Mouse (Mus musculus) cerebellum, postnatal 36 days (tissue): Measurements from ENCODE around the gene Akap7.

Experiments
- DNase-seq, 2 experiments: peaks; one replicate each; pipeline ENCODE4 v3.0.0; 2021 to 2022; ENCODE audit warnings: mixed read lengths in 2 of 2

Gene Akap7

GRCm38 (mm10) chr10:25296657-25297369 lies 10.9 kb downstream of the Akap7 start:
- peak; percentile 76 to 84 for DNase-seq

GRCm38 (mm10) chr10:25296286-25296656 lies 11.4 kb downstream of the Akap7 start:
- peak; percentile 8 to 10 for DNase-seq

DNA sequence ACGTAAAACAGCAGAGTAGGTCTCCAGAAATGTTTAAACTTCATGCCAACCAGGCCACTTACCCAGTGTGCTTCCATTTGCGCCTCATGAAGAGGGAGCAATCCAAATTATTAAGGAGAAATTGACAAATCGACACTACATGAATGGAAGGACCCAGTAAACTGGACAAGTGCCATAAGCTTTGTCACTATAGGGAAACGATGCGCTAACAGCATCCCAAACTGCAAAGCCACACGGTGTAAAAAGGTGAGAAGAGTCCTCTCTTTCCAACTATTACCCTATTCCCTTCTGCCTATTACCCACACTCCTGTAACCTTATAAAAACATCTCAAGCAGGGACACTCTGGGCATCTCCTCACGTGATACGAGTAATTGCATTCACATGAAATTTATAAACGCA lies 11.8 kb downstream of the Akap7 start:
- DNase-seq: no peak

GRCm38 (mm10) chr10:25294999-25295398 lies 12.7 kb downstream of the Akap7 start:
- DNase-seq: no peak

- no peak for DNase-seq
These were observed 13.9 kb downstream of the Akap7 start for GRCm38 (mm10) chr10:25293796-25294195.

GRCm38 (mm10) chr10:25291053-25291452 lies 16.6 kb downstream of the Akap7 start:
- DNase-seq: no peak

DNA sequence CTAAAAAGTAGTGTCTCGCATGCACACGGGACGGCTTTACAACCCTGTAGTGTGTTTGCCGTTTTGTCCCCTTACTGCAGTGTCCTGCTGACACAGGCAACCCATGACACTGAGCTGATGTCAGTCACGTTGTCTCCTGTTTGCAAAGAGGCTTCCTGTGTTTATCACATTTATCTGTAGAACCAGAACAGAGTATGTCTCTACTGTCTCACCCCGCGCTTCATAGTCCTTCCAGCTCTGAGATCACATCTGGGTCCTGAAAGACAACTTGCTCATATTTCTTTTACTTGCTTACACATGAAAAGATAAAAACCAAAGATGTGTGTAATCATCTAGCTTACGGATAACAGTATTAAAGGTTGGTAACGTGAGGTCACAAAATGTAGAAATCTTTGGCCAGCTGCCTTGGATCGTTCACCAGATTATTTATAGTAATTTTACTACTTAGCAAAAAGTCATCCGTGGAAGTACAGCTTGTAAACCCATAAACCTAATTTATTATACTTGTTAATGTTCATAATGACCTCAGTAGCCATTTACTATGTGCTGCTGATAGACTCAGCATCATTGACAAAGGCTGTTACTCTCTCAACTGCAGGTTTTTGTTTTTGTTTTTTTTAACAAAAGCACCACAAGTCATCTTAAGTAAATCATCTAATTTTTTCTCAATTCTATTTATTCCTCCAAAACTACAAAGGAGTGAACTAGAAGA lies 22.4 kb downstream of the Akap7 start:
- DNase-seq: no peak

GRCm38 (mm10) chr10:25284427-25285099 lies 23.1 kb downstream of the Akap7 start:
- no peak for DNase-seq

DNA sequence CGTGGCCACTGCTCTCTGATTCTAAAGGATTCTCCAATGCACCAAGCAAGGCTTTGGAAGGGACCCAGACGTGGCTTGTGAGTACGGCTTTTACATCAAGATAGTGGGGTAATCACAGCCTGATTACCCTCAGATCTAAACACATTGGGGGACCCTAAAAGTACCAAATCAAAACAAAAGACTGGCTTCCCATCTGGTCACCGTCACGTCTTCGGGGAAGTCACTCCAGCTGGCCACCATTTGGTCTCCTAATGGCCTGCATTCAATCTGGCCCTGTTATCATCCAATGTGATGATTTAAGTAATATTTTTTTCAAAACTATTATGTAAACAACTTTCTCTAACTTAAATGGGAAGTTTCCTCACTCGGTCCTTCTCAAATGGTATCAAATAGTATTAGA lies 24.3 kb downstream of the Akap7 start:
- DNase-seq: no peak

- DNase-seq: no peak
These were observed 27.5 kb downstream of the Akap7 start for GRCm38 (mm10) chr10:25280141-25280540.

GRCm38 (mm10) chr10:25279406-25279805 lies 28.3 kb downstream of the Akap7 start:
- no peak for DNase-seq

DNA sequence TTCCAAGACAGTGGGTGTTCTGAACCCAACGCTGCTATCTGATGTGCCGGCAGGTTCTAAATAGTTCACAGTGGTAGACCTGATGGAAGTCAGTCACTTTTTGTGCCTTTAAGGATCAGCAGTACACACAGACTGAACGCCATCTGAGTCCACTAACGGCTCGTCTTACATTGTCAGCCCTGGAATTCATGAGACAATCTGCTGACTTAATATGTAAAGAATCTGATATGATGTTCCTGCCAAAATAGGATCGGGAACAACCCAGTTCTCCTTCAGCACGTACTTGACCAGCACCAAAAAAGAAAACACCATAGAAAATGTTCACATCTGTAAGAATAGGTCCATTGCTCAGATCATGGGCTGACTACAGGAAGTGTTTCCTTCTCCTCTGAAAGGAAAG lies 32.2 kb downstream of the Akap7 start:
- no peak for DNase-seq

GRCm38 (mm10) chr10:25274621-25275330 lies 32.9 kb downstream of the Akap7 start:
- no peak for DNase-seq

- no peak for DNase-seq
These were observed 33.9 kb downstream of the Akap7 start for GRCm38 (mm10) chr10:25273731-25274130.

DNA sequence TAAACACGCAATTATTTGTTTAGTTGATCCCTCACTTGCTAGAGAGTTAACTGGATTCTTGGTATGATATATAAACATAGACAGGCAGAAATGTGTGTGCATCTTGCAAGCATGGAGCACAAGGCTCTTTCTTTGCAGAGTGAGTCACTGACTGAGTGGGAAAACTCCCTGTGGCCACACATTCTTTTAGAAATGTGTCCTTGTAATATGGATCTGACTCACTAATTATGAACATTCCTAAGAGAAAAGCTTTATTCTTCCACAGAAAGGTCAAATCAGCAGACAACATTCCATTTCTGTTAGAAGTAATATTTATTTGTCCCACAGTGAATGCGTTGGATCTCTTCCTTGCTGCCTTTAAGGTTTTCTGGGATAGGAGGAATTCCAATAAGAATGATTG lies 35.9 kb downstream of the Akap7 start:
- no peak for DNase-seq

GRCm38 (mm10) chr10:25271207-25271606 lies 36.5 kb downstream of the Akap7 start:
- no peak for DNase-seq

- no peak for DNase-seq
These were observed 39.0 kb downstream of the Akap7 start for GRCm38 (mm10) chr10:25268476-25269351.

- no peak for DNase-seq
These were observed 46.5 kb downstream of the Akap7 start for GRCm38 (mm10) chr10:25261176-25261575.

DNA sequence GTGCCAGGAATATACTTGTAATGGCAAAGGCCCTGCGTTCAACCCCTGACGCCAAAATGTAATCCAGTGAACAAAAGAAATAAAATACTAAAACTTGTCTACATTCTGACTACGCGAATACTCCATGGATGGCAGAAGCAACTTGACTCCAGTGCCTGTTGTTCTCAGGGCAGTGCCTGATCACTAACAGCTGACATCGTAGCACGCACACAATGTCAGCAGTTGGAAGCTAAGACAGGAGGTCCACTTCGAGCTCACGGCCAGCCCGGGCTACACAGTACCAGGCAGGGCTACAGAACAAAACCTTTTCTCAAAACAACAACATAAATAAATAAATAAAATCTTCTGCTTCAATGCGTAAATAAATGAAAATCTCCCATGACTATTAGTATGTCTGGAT lies 46.9 kb downstream of the Akap7 start:
- no peak for DNase-seq

- no peak for DNase-seq
These were observed 49.5 kb downstream of the Akap7 start for GRCm38 (mm10) chr10:25258171-25258570.

DNA sequence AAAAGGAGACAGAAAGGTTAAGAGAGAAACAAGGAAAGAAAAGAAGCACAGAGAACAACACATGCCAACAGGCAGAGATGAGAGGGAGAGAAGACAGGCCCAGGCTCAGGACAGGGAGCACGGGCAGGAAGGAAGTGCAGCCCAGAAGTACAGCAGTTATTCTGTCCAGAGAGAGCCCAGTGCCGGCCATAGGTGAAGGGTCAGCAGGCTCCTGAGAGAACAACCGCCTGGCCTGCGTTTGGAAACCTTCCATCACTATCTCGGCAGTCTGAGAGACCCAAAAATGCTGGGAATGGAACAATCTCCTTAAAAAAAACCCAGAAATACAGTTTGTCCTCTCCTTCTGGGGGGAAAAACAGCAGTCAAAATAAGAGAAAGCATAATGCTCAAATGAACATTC lies 50.2 kb downstream of the Akap7 start:
- no peak for DNase-seq

GRCm38 (mm10) chr10:25253474-25253873 lies 54.2 kb downstream of the Akap7 start:
- no peak for DNase-seq
